Mouse (Mus musculus) MEL (cell line): ENCODE results near the gene Olfr545.
"Not testable (repeated sequence)": the region's sequence is repeated elsewhere in the genome, so short reads cannot be mapped to it uniquely, and the experiment has no call there.

ENCODE experiments used
- CTCF ChIP-seq, 3 experiments: IDR thresholded peaks in 2 of 3; conservative IDR thresholded peaks in 1 of 3; 2 replicates each; pipeline ENCODE4 v1.5.1; 2011 to 2012; ENCODE audit warnings: low read length in 3 of 3, low read depth in 2 of 3, mild to moderate bottlenecking in 2 of 3, improper control_type of control experiment in 1 of 3, inconsistent platforms in 1 of 3, mixed read lengths in 1 of 3, moderate library complexity in 1 of 3; ENCODE audit not compliant: control insufficient read depth in 1 of 3, insufficient read depth in 1 of 3, poor library complexity in 1 of 3, severe bottlenecking in 1 of 3
- EP300 ChIP-seq, 2 experiments: IDR thresholded peaks; 2 replicates each; pipeline ENCODE4 v1.6.1; 2011; ENCODE audit warnings: improper control_type of control experiment in 2 of 2, low read length in 2 of 2, low read depth in 1 of 2, mild to moderate bottlenecking in 1 of 2
- ETS1 ChIP-seq: IDR thresholded peaks from 2 replicates; pipeline ENCODE4 v1.6.1; 2012; ENCODE audit warnings: low read depth, mild to moderate bottlenecking, inconsistent platforms, low read length, improper control_type of control experiment, moderate library complexity
- GATA1 ChIP-seq: IDR thresholded peaks from 2 replicates; pipeline ENCODE4 v1.6.1; 2011; ENCODE audit warnings: low read depth, low read length, improper control_type of control experiment
- RCOR1 ChIP-seq: IDR thresholded peaks from 2 replicates; pipeline ENCODE4 v1.6.1; 2012; ENCODE audit warnings: low read depth, mild to moderate bottlenecking, inconsistent platforms, low read length, improper control_type of control experiment
- TCF12 ChIP-seq: IDR thresholded peaks from 2 replicates; pipeline ENCODE4 v1.6.1; 2014; ENCODE audit warnings: low read depth, mild to moderate bottlenecking, inconsistent platforms, low read length, improper control_type of control experiment, moderate library complexity

DNA sequence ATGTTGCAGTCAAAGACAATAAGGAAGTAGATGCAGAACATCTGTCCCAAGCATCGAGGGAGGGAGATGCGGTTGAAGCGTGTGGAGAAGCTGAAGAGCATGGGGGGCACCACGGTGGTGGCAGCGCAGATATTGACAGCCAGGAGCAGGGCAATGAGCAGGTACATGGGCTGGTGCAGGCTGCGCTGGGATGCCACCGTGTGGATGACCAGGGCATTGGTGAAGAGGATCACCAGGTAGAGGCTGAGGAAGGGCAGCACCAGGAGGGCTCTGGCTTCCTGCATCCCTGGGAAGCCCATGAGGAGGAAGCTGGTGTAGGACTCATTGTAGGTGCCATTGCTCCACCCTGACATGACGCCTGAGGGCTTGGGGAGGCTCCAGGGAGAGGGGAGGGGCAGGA is 14.6 kb downstream of the Olfr545 start:
- TF ChIP-seq GATA1; RCOR1; EP300 (IDR thresholded peaks at IDR 0.05; ENCODE audit: low read depth in 1 of 2, low read length in 2 of 2); CTCF (IDR thresholded peaks at IDR 0.05 in 2 of 3, conservative IDR thresholded peaks at IDR 0.05 in 1 of 3; ENCODE audit: control insufficient read depth in 1 of 3, insufficient read depth in 1 of 3, low read depth in 2 of 3, low read length in 3 of 3, poor library complexity in 1 of 3, severe bottlenecking in 1 of 3); ETS1; TCF12: not testable (repeated sequence)
